In the genomic region with DNA sequence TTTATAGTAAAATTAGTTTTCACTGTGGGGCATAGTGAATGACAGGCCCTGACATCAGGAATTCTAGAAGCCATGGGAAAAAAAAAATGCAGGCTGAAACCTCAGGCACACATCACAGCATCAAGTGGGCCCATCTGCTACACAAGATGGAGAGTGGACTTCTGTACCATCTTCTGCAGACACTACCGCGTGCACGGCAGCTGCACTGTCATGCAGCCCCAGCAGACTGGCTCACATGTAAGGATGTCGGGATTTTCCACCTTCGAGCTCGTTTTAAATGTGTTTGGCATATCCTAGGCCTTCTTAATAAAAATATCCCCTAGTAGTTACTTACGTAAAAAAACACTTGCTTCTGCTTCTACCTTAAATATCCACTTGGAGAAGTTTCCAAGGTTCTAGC, we compare ENCODE assay signal across 29 mouse cellular contexts.
DNase-seq lines count a peak whose midpoint lies in the region; TF ChIP-seq lines count a peak whose summit lies in the region.
"Had no signal": no experiment of that assay in that cellular context is flagged by ENCODE, and none has a peak within 500 bp of the region (broad histone marks: within the 10 kb centered on the region; RNA-seq: fewer than 3 reads in every experiment).

No protein-coding gene starts in this region.

- peak overlapping the region; percentile 69 for H3K27ac ChIP-seq in layer of hippocampus, adult 2 months
- H3K27ac ChIP-seq: embryonic facial prominence, embryonic 10.5 days; embryonic facial prominence, embryonic 15.5 days; forebrain, embryonic 12.5 days; heart, embryonic 13.5 days; hindbrain, embryonic 10.5 days; hindbrain, embryonic 15.5 days; kidney, embryonic 15.5 days; liver, embryonic 12.5 days had no signal

- DNase-seq in cerebellum, adult 9-10 months: peak; percentile 18
- DNase-seq in cerebellum, postnatal 25 days: no peak
- peak in 1 of 2 experiments; percentile 14 for DNase-seq in layer of hippocampus, adult 2 months (ENCODE audit: low spot score in 2 of 2)
- no peak for DNase-seq in layer of hippocampus, postnatal 36 days
- DNase-seq in B cell, adult 2 months: peak; percentile 22 to 23
- DNase-seq in naive thymus-derived CD4-positive, alpha-beta T cell, adult 2 months (ENCODE audit: low read depth): peak; percentile 53
- DNase-seq in kidney, postnatal 36 days: no peak
- DNase-seq: adrenal gland, adult 2 months; adrenal gland, postnatal 36 days; cerebellum, adult 11 months; cerebellum, postnatal 10 days; forebrain, postnatal 0 days; gastrocnemius, postnatal 36 days; heart, postnatal 10 days; kidney, adult 18-20 months; kidney, postnatal 4 days; left cerebral cortex, postnatal 4 days; liver, postnatal 0 days; lung, postnatal 36 days; midbrain, embryonic 14.5 days; thymus, postnatal 4 days had no signal

- H3K4me3 ChIP-seq in layer of hippocampus, adult 2 months: peak overlapping the region; percentile 69; the same call in 1 of the 2 replicates
- H3K4me3 ChIP-seq: embryonic facial prominence, embryonic 10.5 days; embryonic facial prominence, embryonic 15.5 days; forebrain, embryonic 12.5 days; heart, embryonic 13.5 days; hindbrain, embryonic 10.5 days; hindbrain, embryonic 15.5 days; kidney, embryonic 15.5 days; liver, embryonic 12.5 days had no signal

- TF ChIP-seq CTCF in layer of hippocampus, adult 2 months (conservative IDR thresholded peaks at IDR 0.05): no peak

Comparison
In these comparisons a context has a peak if more than half of its experiments do, and no peak if none do; other contexts are left out.
1. DNase-seq: peak in cerebellum, adult 9-10 months (single experiment), B cell, adult 2 months (2 of 2) and naive thymus-derived CD4-positive, alpha-beta T cell, adult 2 months (single experiment); none in cerebellum, postnatal 25 days (0 of 2), layer of hippocampus, postnatal 36 days (0 of 2) and kidney, postnatal 36 days (0 of 2).